Mouse (Mus musculus): Measurements from ENCODE around the gene Gm10722.
"Not testable (repeated sequence)": the region's sequence is repeated elsewhere in the genome, so short reads cannot be mapped to it uniquely, and the experiment has no call there.

Gene Gm10722

DNA sequence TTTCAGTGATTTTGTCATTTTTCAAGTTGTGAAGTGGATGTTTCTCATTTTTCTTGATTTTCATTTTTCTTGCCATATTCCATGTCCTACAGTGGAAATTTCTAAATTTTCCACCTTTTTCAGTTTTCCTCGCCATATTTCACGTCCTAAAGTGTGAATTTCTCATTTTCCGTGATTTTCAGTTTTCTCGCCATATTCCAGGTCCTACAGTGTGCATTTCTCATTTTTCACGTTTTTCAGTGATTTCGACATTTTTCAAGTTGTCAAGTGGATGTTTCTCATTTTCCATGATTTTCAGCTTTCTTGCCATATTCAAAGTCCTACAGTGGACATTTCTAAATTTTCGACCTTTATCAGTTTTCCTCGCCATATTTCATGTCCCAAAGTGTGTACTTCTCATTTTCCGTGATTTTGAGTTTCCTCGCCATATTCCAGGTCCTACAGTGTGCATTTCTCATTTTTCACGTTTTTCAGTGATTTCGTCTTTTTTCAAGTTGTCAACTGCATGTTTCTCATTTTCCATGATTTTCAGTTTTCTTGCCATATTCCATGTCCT lies 24.3 kb downstream of the Gm10722 start, which contains the start of gene Gm10717:
Gm10717 (plus strand) TSS at position 506 of the 556 bp plus-strand sequence.
- DNase-seq (ENCODE audit: low spot score in 2 of 2): peak in 1 of 2 experiments; percentile 10

DNA sequence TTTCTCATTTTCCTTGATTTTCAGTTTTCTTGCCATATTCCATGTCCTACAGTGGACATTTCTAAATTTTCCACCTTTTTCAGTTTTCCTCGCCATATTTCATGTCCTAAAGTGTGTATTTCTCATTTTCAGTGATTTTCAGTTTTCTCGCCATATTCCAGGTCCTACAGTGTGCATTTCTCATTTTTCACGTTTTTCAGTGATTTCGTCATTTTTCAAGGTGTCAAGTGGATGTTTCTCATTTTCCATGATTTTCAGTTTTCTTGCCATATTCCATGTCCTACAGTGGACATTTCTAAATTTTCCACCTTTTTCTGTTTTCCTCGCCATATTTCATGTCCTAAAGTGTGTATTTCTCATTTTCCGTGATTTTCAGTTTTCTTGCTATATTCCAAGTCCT lies 24.9 kb downstream of the Gm10722 start:
- DNase-seq (ENCODE audit: low spot score in 2 of 2): peak; percentile 40 to 59

DNA sequence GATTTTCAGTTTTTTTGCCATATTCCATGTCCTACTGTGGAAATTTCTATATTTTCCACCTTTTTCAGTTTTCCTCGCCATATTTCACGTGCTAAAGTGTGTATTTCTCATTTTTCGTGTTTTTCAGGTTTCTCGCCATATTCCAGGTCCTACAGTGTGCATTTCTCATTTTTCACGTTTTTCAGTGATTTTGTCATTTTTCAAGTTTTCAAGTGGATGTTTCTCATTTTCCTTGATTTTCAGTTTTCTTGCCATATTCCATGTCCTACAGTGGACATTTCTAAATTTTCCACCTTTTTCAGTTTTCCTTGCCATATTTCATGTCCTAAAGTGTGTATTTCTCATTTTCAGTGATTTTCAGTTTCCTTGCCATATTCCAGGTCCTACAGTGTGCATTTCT lies 25.4 kb downstream of the Gm10722 start:
- not testable (repeated sequence) for DNase-seq (ENCODE audit: low spot score in 2 of 2)

DNA sequence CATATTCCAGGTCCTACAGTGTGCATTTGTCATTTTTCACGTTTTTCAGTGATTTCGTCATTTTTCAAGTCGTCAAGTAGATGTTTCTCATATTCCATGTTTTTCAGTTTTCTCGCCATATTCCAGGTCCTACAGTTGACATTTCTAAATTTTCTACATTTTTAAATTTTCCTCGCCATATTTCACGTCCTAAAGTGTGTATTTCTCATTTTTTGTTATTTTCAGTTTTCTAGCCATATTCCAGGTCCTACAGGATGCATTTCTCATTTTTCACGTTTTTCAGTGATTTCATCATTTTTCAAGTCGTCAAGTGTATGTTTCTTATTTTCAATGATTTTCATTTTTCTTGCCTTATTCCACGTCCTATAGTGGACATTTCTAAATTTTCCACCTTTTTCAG lies 26.0 kb downstream of the Gm10722 start:
- not testable (repeated sequence) for DNase-seq (ENCODE audit: low spot score in 2 of 2)

DNA sequence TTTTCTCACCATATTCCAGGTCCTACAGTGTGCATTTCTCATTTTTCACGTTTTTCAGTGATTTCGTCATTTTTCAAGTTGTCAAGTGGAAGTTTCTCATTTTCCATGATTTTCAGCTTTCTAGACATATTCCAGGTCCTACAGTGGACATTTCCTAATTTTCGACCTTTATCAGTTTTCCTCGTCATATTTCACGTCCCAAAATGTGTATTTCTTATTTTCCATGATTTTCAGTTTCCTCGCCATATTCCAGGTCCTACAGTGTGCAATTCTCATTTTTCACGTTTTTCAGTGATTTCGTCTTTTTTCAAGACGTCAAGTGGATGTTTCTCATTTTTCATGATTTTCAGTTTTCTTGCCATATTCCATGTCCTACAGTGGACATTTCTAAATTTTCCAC lies 26.5 kb downstream of the Gm10722 start:
- not testable (repeated sequence) for DNase-seq (ENCODE audit: low spot score in 2 of 2)

DNA sequence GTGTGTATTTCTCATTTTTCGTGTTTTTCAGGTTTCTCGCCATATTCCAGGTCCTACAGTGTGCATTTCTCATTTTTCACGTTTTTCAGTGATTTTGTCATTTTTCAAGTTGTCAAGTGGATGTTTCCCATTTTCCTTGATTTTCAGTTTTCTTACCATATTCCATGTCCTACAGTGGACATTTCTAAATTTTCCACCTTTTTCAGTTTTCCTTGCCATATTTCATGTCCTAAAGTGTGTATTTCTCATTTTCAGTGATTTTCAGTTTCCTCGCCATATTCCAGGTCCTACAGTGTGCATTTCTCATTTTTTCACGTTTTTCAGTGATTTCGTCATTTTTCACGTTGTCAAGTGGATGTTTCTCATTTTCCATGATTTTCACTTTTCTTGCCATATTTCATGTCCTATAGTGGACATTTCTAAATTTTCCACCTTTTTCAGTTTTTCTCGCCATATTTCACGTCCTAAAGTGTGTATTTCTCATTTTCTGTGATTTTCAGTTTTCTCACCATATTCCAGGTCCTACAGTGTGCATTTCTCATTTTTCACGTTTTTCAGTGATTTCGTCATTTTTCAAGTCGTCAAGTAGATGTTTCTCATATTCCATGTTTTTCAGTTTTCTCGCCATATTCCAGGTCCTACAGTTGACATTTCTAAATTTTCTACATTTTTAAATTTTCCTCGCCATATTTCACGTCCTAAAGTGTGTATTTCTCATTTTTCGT lies 28.7 kb downstream of the Gm10722 start:
- DNase-seq (ENCODE audit: low spot score in 2 of 2): peak in 1 of 2 experiments; percentile 5

DNA sequence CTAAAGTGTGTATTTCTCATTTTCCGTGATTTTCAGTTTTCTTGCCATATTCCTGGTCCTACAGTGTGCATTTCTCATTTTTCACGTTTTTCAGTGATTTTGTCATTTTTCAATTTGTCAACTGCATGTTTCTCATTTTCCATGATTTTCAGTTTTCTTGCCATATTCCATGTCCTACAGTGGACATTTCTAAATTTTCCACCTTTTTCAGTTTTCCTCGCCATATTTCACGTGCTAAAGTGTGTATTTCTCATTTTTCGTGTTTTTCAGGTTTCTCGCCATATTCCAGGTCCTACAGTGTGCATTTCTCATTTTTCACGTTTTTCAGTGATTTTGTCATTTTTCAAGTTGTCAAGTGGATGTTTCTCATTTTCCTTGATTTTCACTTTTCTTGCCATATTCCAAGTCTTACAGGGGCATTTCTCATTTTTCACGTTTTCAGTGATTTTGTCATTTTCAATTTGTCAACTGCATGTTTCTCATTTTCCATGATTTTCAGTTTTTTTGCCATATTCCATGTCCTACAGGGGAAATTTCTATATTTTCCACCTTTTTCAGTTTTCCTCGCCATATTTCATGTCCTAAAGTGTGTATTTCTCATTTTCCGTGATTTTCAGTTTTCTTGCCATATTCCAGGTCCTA lies 30.1 kb downstream of the Gm10722 start:
- DNase-seq (ENCODE audit: low spot score in 2 of 2): not testable (repeated sequence)

DNA sequence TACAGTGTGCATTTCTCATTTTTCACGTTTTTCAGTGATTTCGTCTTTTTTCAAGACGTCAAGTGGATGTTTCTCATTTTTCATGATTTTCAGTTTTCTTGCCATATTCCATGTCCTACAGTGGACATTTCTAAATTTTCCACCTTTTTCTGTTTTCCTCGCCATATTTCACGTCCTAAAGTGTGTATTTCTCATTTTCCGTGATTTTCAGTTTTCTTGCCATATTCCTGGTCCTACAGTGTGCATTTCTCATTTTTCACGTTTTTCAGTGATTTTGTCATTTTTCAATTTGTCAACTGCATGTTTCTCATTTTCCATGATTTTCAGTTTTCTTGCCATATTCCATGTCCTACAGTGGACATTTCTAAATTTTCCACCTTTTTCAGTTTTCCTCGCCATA lies 33.6 kb downstream of the Gm10722 start, which contains the start of gene Gm17535:
Gm17535 (plus strand) TSS at position 301 of the 400 bp plus-strand sequence.
- not testable (repeated sequence) for DNase-seq (ENCODE audit: low spot score in 2 of 2)

DNA sequence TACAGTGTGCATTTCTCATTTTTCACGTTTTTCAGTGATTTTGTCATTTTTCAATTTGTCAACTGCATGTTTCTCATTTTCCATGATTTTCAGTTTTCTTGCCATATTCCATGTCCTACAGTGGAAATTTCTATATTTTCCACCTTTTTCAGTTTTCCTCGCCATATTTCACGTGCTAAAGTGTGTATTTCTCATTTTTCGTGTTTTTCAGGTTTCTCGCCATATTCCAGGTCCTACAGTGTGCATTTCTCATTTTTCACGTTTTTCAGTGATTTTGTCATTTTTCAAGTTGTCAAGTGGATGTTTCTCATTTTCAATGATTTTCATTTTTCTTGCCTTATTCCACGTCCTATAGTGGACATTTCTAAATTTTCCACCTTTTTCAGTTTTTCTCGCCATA lies 35.9 kb downstream of the Gm10722 start, which contains the start of gene Gm10715:
Gm10715 (plus strand) TSS at position 301 of the 400 bp plus-strand sequence.
- not testable (repeated sequence) for DNase-seq (ENCODE audit: low spot score in 2 of 2)

DNA sequence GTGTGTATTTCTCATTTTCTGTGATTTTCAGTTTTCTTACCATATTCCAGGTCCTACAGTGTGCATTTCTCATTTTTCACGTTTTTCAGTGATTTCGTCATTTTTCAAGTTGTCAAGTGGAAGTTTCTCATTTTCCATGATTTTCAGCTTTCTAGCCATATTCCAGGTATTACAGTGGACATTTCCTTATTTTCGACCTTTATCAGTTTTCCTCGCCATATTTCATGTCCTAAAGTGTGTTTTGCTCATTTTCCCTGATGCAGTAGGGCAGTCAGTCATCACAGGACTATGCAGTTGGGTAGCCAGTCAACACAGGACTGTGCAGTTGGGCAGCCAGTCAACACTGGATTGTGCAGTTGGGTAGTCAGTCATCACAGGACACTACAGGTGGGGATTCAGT lies 37.4 kb downstream of the Gm10722 start:
- not testable (repeated sequence) for DNase-seq (ENCODE audit: low spot score in 2 of 2)
